Mouse (Mus musculus) lung, embryonic 14.5 days (tissue): ENCODE results near the gene Apbb1. TPM values are rescaled to one million over a fixed set of nuclear protein-coding genes. Genes with fewer than 3 reads are reported as not detected.

Experiments used
- ATAC-seq: fragments of 200-750 bp; cut with Nextera tagmentation; 2 replicates; pipeline ENCODE4 v1.8.0; 2017; ENCODE audit warnings: mild to moderate bottlenecking, moderate TSS enrichment, moderate library complexity; ENCODE audit not compliant: insufficient read depth
- DNase-seq: peaks from one replicate; pipeline ENCODE4 v3.0.0-alpha.2; 2015
- H3K27ac ChIP-seq: fragments of 300-500 bp; sonication (generic); 2 replicates; pipeline ENCODE4 v1.5.1; 2014; ENCODE audit warnings: low read depth, mild to moderate bottlenecking, moderate library complexity
- H3K27me3 ChIP-seq: fragments of 300-500 bp; sonication (generic); 2 replicates; pipeline ENCODE4 v1.6.1; 2014; ENCODE audit warnings: low read length, control low read depth; ENCODE audit not compliant: insufficient read depth
- H3K36me3 ChIP-seq: fragments of 300-500 bp; sonication (generic); 2 replicates; pipeline ENCODE4 v1.6.1; 2014; ENCODE audit warnings: control low read depth; ENCODE audit not compliant: insufficient read depth
- H3K4me1 ChIP-seq: fragments of 300-500 bp; sonication (generic); 2 replicates; pipeline ENCODE4 v1.6.1; 2014; ENCODE audit warnings: antibody characterized with exemption, control low read depth; ENCODE audit not compliant: insufficient read depth
- H3K4me2 ChIP-seq: fragments of 300-500 bp; sonication (generic); 2 replicates; pipeline ENCODE4 v1.6.1; 2014; ENCODE audit warnings: mild to moderate bottlenecking
- H3K4me3 ChIP-seq: fragments of 300-500 bp; sonication (generic); 2 replicates; pipeline ENCODE4 v1.5.1; 2014; ENCODE audit warnings: low read depth, low read length
- H3K9ac ChIP-seq: fragments of 300-500 bp; sonication (generic); 2 replicates; pipeline ENCODE4 v1.6.1; 2014
- H3K9me3 ChIP-seq: fragments of 300-500 bp; sonication (generic); 2 replicates; pipeline ENCODE4 v1.6.1; 2016; ENCODE audit warnings: low read depth, low read length, control low read depth
- CTCF ChIP-seq: IDR thresholded peaks from 2 replicates; pipeline ENCODE4 v1.5.1; 2016; ENCODE audit warnings: antibody characterized with exemption, low read depth
- WGBS: fragments of 180-500 bp; shearing (Covaris S2); extraction: QIAGEN DNeasy Blood & Tissue Kit; methylation state at CpG from one replicate; pipeline ENCODE4 v1.1.7; 2014; 5-methylcytosine and 5-hydroxymethylcytosine counted together
- polyA plus RNA-seq: library from polyadenylated mRNA; unstranded; fragments of >200 nt; fragmentation: Nextera tagmentation; extraction: Ambion mirVana; gene quantifications from 2 replicates; pipeline ENCODE4 v1.2.1, GENCODE M21; 2014

Gene Apbb1
- polyA plus RNA-seq, 1 experiment from 2014 or later, result 37.6 TPM

GRCm38 (mm10) chr7:105520201-105520600, 61.3 kb downstream of the Apbb1 start:
- H3K27ac ChIP-seq, result no peak overlapping the region
- ATAC-seq, result no peak
- H3K4me3 ChIP-seq, result no peak overlapping the region
- no peak overlapping the region for H3K9ac ChIP-seq
- peak; percentile 37 for DNase-seq
- no peak overlapping the region for H3K4me2 ChIP-seq
- H3K27me3 ChIP-seq, result no peaks in the 10 kb centered on the region
- H3K9me3 ChIP-seq, result no peaks in the 10 kb centered on the region
- H3K36me3 ChIP-seq, result no peaks in the 10 kb centered on the region
- WGBS, result 32% methylated on average over 6 of the region's 6 CpGs
- no peaks in the 10 kb centered on the region for H3K4me1 ChIP-seq
- TF ChIP-seq CTCF, result no peak

DNA sequence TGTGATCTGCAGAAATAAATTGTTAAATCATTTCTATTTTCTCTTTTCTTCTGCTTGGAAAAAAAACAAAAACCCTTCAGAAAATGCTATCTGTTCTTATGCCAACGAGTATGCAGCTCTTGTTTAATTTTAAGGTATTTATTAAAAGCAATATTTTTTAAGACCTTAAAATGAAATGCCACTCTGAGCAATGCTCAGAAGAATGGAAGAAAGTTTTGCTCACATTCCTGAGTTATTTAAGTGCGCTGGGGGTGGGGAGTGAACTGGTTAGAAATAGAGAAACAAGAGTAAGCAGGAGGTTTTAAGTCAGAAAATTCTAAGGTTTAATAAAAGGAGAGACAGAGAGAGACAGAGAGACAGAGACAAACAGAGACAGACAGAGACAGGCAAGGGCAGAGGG, 61.7 kb downstream of the Apbb1 start:
- no peaks in the 10 kb centered on the region for H3K36me3 ChIP-seq
- H3K4me1 ChIP-seq, result no peaks in the 10 kb centered on the region
- no peaks in the 10 kb centered on the region for H3K9me3 ChIP-seq
- no peak overlapping the region for H3K4me3 ChIP-seq
- H3K27me3 ChIP-seq, result no peaks in the 10 kb centered on the region
- no peak overlapping the region for H3K27ac ChIP-seq
- 68% methylated on average over 2 of the region's 2 CpGs for WGBS
- no peak for TF ChIP-seq CTCF
- H3K9ac ChIP-seq, result no peak overlapping the region
- DNase-seq, result no peak
- ATAC-seq, result no peak
- H3K4me2 ChIP-seq, result no peak overlapping the region

- H3K9ac ChIP-seq, result no peak overlapping the region
- DNase-seq (no peak), ATAC-seq (no peak)
- 67% methylated on average over 11 of the region's 11 CpGs for WGBS
- no peaks in the 10 kb centered on the region for H3K36me3 ChIP-seq
- H3K27me3 ChIP-seq, result no peaks in the 10 kb centered on the region
- TF ChIP-seq CTCF, result no peak
- no peak overlapping the region for H3K27ac ChIP-seq
- no peaks in the 10 kb centered on the region for H3K4me1 ChIP-seq
- H3K4me2 ChIP-seq, result no peak overlapping the region
- no peaks in the 10 kb centered on the region for H3K9me3 ChIP-seq
- H3K4me3 ChIP-seq, result no peak overlapping the region
Observed at GRCm38 (mm10) chr7:105519336-105519735, 62.1 kb downstream of the Apbb1 start.

- TF ChIP-seq CTCF, result no peak
- no peak overlapping the region for H3K27ac ChIP-seq
- 35% methylated on average over 9 of the region's 9 CpGs for WGBS
- H3K4me3 ChIP-seq, result no peak overlapping the region
- no peak for ATAC-seq
- H3K9me3 ChIP-seq, result no peaks in the 10 kb centered on the region
- H3K27me3 ChIP-seq, result no peaks in the 10 kb centered on the region
- no peaks in the 10 kb centered on the region for H3K4me1 ChIP-seq
- no peak overlapping the region for H3K4me2 ChIP-seq
- DNase-seq, result no peak
- no peak overlapping the region for H3K9ac ChIP-seq
- no peaks in the 10 kb centered on the region for H3K36me3 ChIP-seq
Observed at GRCm38 (mm10) chr7:105516669-105517360, 64.6 kb downstream of the Apbb1 start.

GRCm38 (mm10) chr7:105515178-105515577, 66.3 kb downstream of the Apbb1 start:
- ATAC-seq, result peak; percentile 52; the same call in 1 of the 2 replicates
- H3K4me1 ChIP-seq, result no peaks in the 10 kb centered on the region
- DNase-seq, result peak; percentile 74
- H3K9ac ChIP-seq, result no peak overlapping the region
- no peak overlapping the region for H3K4me2 ChIP-seq
- H3K9me3 ChIP-seq, result no peaks in the 10 kb centered on the region
- WGBS, result 6% methylated on average over 5 of the region's 5 CpGs
- H3K4me3 ChIP-seq, result no peak overlapping the region
- H3K27me3 ChIP-seq, result no peaks in the 10 kb centered on the region
- no peaks in the 10 kb centered on the region for H3K36me3 ChIP-seq
- no peak overlapping the region for H3K27ac ChIP-seq
- TF ChIP-seq CTCF, result peak; percentile 95

DNA sequence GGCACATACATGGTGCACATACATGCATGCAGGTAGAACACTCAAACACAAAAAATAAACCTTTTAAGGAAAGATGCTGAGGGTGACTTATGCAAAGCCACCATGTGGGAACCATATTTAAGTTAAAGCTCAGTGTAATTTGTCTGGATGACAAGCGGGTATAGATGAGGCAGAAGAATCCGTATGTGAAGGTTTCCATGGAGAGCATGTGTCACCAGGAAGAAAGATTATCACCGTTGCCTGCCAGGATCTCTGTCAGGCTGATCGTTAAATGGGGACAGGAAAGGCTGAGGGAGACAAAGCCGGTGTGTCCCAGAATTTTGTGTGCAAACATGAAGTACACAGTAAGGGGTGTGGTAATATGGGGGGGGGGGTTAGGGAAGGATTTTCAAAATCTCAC, 66.9 kb downstream of the Apbb1 start:
- no peak overlapping the region for H3K27ac ChIP-seq
- no peak for TF ChIP-seq CTCF
- DNase-seq (no peak), ATAC-seq (no peak)
- H3K9ac ChIP-seq, result no peak overlapping the region
- H3K27me3 ChIP-seq, result no peaks in the 10 kb centered on the region
- no peaks in the 10 kb centered on the region for H3K9me3 ChIP-seq
- WGBS, result 39% methylated on average over 5 of the region's 5 CpGs
- no peak overlapping the region for H3K4me3 ChIP-seq
- no peak overlapping the region for H3K4me2 ChIP-seq
- no peaks in the 10 kb centered on the region for H3K36me3 ChIP-seq
- no peaks in the 10 kb centered on the region for H3K4me1 ChIP-seq

- H3K27ac ChIP-seq, result no peak overlapping the region
- no peak for DNase-seq
- WGBS, result 36% methylated on average over 5 of the region's 5 CpGs
- no peak overlapping the region for H3K4me2 ChIP-seq
- H3K36me3 ChIP-seq, result no peaks in the 10 kb centered on the region
- no peak for ATAC-seq
- no peak for TF ChIP-seq CTCF
- no peak overlapping the region for H3K9ac ChIP-seq
- H3K4me1 ChIP-seq, result no peaks in the 10 kb centered on the region
- H3K27me3 ChIP-seq, result no peaks in the 10 kb centered on the region
- no peaks in the 10 kb centered on the region for H3K9me3 ChIP-seq
- no peak overlapping the region for H3K4me3 ChIP-seq
Observed at GRCm38 (mm10) chr7:105513845-105514291, 67.6 kb downstream of the Apbb1 start.
